Mouse (Mus musculus): ENCODE results near the gene Scaf4. TPM values are rescaled to one million over a fixed set of nuclear protein-coding genes. Genes with fewer than 3 reads are reported as not detected.
"Not testable (repeated sequence)": the region's sequence is repeated elsewhere in the genome, so short reads cannot be mapped to it uniquely, and the experiment has no call there.

Scaf4 gene
- total RNA-seq, 2 experiments from 2014 or later = 31.0 to 85.9 TPM

DNA sequence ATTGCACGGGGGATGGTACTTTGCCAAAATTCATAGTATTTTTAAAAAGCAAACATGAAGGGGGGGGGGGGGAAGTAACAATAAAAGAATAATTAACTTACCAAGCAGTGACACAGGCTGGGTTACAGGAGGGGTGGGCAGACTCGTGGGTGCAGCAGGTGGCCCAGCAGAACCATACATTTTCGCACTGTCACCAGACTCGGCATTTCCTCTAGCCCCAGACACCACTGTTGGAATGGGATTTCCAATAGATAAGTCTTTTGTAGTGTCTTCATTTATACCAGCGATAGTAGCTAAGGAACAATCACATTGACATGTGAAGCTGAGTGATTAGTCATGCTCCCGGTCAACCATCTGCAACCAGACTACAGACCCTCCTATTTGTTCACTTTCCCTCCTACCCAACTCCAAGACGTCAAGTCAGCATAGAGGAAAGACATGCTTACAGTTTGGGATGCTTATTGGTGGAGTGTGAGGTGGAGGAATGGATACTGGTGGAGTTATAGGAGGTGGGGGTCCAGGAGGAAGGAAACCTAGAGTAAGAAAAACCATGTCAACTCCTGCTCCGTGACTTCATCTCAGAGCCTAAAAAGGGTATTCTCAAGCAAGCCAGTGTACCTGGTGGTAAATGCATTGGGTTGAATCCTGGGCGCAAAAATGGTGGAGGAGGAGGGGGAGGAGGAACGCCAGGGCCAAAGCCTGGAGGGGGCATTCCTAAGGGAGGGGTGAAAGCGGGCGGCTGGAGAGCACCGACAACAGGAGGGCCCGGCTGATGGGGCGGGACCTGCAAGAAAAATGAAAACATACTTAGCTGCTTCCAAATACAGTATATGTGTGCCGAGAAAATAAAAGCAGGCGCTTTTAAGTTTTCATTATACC is 41.6 kb downstream of the Scaf4 start:
- no peak for ATAC-seq (replicated peaks; ENCODE audit: low FRiP score, poor library complexity, severe bottlenecking)

DNA sequence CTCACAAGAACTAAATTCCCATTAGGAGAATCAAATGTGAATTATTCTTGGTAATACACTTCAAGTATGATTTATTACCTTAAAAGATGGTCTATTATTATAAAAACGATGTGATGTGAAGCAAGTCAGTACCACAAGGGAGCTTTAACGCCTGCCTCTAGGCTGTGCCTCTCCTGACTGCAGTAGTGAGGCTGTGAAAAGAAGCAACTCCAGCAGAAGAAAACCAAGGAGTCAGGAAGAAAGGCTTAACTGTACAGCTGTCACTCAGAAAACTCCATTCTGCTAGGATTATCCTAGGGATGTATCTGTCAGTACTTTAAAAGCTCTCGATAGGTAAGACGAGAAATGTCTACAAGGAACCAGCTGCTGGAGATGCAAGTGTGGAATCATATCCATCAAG is 42.4 kb downstream of the Scaf4 start:
- no peak for ATAC-seq (replicated peaks; ENCODE audit: low FRiP score, poor library complexity, severe bottlenecking)

DNA sequence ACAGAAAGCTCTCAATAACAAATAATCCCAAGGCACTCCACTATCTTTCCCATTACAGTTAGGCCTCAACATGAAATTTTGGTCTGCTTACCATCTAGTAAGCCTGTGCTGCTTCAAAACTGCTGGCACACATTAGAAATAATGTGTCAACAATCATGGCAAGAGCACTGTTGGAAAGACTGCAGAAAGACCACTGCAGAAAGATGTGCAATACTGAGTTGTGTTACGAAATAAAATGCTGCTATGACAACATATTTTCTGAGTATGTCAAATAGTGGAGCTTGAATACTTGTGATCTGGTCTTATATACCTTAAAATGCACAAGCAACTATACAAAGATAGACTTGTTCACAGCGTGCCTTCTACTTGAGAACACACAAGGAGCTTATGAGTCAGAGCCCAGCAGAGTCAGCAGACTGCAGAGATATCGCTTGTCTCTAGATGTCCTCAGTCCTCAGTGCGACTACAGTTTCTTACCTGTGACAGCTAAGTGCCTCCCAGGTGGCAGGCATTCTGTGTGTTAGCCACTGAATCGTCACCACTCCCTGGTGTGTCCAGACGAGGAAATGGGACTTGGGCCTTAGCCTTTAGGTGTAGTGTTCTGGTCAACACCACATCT is 45.1 kb downstream of the Scaf4 start:
- ATAC-seq (replicated peaks; ENCODE audit: low FRiP score, poor library complexity, severe bottlenecking) = no peak

DNA sequence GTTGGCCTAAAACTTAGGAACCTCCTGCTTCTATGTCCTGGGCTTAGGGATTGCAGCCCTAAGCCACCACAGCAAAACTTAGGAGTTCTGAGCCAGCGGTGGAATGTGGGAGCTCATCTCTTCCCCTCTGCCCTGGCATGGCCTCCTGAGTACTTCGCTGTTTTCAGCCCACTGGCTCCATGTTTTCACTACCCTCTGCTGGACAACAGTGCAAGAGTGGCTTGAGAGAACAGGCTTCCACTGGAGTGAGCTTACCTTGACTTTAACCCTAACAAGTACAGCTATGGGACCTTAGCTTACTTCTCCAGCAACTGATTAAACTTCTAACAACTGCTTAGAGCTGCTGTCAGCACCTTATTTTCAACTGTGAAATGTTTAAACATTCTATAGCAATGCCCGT is 49.1 kb downstream of the Scaf4 start:
- no peak for ATAC-seq (replicated peaks; ENCODE audit: low FRiP score, poor library complexity, severe bottlenecking)

DNA sequence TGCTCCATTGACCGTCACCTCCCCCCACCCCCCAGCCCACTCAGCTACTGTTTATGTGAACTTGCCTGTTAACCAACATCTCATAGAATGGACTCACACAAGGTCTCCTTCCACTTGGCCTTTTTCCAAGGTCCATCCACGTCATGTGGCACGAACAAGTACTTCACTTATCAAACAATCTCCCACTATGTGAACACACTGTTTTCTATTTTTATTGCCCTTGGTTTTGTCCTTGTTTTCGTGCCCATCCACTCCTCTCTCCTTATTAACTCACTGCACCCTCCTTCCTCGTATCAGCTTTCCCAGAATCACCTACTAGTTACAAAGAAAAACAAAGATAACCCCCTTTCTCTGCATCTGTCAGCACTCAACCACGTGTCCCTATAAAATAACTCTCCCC is 49.7 kb downstream of the Scaf4 start:
- no peak for ATAC-seq (replicated peaks; ENCODE audit: low FRiP score, poor library complexity, severe bottlenecking)

DNA sequence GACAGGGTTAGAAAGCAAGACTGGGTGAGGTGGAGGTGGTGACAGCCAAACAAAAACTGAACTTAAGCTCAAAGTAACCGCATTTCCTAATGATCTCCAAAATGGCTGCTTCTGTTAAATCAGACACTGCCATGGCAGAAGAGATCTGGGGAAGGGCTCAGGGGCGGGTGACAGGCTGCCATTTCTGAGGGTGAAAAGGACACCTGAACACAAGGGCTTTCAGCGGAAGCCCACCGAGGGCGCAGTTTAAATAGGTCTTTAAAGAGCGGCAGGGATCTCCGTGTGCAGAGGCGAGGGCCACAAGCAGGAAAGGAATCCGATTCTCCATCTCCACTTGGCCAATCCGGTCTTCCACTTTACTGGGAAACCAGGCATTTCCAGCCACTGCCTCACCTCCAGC is 50.6 kb downstream of the Scaf4 start:
- ATAC-seq (replicated peaks; ENCODE audit: low FRiP score, poor library complexity, severe bottlenecking) = no peak

DNA sequence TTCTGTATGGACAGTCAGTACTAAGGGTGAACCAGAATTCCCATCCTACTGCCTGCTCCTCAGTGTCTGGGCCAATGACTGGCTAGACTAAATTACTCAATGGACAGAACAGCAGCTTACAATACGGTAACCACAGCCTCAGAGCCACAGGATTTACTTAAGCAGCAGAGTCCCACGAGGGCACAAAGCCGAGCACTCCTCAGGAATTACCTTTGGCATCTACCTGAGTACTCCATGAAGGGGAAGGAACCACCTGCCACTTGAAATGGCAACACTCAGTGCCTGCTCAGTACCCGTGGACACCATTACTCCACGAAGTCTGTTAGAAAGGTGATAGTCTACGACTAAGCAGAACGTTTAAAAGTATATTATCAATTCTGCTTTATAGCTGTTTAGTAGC is 53.0 kb downstream of the Scaf4 start:
- no peak for ATAC-seq (replicated peaks; ENCODE audit: low FRiP score, poor library complexity, severe bottlenecking)

DNA sequence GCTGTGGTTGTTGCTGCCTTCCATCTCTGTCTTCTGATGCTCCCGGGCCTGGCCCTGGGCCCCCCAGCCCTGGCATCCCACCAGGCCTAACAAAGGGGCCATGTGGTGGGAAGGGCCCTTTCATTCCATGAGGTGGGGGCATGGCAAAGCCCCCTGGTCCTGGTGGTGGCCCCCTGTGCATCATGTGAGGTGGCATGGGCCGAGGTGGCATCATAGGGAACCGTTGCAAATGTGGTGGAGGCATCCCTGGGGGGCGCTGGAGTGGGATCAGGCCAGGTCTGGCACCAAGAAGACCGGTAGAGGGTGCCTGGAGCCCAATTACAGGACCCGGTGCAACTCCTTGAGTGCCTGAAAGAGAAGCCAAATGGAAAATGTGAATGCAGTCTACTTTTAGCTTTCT is 54.4 kb downstream of the Scaf4 start:
- no peak for ATAC-seq (replicated peaks; ENCODE audit: low FRiP score, poor library complexity, severe bottlenecking)

DNA sequence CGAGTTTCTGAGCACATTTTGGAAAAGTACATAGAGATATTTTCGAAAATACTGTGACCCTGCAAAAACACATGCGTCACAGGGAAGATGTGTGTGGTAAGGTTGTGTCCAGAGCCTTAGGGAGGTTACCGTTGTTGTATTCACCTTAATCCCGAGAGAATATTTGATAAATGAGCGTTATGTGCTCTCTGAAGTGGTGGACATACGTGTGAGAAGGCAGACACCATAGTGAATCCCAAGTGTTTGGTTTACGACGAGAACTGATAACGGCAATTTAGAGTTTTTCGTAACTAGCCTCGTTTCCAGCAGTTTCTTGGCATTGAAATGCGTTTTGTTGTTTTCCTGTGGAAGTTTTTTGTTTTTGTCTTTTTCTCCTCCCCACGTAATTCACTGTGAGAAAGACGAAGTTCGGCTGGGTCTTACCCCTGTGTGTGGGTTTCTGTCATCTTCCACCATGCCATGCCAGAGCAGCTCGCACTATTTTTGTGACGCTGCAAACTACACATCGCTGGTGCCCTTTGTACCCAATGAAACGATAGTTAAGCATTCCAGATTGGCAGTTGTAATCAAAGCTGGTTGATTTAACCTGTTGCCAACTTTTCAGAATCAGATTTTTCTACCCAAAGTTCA is 62.7 kb downstream of the Scaf4 start:
- peak; percentile 21; the same call in 1 of the 2 replicates for ATAC-seq (replicated peaks; ENCODE audit: low FRiP score, poor library complexity, severe bottlenecking)

DNA sequence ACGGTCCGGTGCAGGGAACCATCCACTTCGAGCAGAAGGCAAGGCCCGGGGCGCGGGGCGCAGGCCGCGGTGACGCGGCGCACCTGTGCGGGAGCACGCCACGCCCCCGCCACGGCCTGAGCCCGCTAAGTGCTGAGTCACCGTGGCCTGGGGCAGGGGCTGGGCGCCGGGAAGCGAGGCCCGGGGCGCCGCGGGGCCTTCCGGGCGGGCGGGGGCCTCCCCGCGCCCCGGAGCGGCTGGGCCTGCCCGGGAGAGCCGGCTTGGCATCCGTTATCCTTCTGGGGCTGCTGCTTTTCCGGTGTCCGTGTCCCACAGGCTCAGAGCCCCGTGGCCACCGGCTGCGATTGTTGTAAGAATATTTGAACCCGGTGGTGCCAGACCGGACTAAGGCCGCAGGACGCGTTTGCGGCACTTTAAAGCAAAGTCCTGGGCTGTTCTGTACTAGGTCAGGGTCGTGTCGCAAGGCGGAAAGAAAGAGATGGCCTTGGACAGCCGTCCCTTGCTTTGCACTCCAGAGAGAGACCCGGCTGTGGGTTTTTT is 63.3 kb downstream of the Scaf4 start:
- peak; percentile 67 for ATAC-seq (replicated peaks; ENCODE audit: low FRiP score, poor library complexity, severe bottlenecking)

DNA sequence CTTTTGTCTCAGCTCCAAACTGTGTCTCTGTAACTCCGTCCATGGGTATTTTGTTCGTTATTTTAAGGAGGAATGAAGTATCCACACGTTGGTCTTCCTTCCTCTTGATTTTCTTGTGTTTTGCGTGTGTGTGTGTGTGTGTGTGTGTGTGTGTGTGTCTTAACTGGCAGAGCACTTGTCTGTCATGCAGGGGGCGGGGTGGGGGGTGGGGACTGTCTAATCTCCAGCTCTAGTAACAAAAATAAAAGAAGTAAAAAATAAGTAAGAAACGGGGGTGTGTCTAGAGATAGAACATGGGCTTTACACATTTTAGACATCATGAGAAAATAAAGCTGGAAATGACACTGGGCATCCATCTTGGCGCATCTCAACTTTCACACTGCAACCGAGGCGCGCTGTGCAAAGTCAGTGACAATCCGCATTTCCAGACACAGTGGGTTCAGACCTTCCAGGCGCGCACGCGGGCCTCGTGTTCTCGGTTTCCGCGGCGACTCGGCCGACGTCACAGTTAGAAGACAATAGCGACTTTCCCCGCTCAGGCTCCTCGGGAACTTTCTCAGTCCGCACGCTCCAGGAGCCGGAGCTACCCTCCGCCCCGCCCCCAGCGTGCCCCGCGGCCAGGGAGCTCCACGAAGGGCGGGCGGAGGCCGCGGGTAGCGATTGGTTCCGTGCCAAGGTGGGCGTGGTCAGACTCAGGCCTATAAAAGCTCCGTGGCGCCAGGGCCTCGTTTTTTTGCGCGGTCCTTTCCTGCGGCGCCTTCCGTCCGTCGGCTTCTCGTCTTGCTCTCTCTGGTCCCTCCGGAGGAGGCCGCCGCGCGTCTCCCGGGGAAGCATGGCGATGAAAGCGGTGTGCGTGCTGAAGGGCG is 64.0 kb downstream of the Scaf4 start, which contains the start of gene Sod1:
TSS of gene Sod1 (plus strand) at position 729 of the 866 bp plus-strand sequence.
- peak; percentile 93 for ATAC-seq (replicated peaks; ENCODE audit: low FRiP score, poor library complexity, severe bottlenecking)

DNA sequence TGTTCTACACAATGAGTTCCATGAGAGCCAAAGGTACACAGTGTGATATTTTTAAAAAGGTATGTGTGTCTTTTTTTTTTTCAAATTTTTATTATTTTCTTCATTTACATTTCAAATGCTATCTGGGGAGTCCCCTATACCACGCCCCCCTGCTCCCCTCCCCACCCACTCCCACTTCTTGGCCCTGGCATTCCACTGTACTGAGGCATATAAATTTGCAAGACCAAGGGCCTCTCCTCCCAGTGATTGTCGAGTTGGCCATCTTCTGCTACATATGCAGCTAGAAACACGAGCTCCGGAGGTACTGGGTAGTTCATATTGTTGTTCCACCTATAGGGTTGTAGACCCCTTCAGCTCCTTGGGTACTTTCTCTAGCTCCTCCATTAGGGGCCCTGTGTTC is 64.9 kb downstream of the Scaf4 start:
- not testable (repeated sequence) for ATAC-seq (replicated peaks; ENCODE audit: low FRiP score, poor library complexity, severe bottlenecking)

DNA sequence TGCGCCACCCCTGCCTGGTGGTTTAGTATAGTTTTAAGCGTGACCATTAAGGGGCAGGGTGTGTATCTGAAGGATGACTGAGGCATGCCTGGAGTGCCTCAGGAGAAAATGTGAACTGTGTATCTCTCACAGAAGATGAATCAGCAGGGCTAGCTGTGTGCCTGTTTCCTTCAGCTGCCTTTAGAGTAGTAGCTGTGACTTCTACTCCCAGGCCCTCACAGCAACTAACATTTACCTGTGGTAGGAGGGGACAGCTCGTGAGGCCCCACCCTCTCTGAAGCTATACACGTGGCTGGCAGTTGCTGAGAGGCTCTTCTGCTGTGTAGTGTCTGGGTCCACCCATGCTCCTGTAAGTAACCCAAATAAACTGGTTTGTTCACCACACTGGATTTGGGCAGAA is 66.4 kb downstream of the Scaf4 start:
- no peak for ATAC-seq (replicated peaks; ENCODE audit: low FRiP score, poor library complexity, severe bottlenecking)

DNA sequence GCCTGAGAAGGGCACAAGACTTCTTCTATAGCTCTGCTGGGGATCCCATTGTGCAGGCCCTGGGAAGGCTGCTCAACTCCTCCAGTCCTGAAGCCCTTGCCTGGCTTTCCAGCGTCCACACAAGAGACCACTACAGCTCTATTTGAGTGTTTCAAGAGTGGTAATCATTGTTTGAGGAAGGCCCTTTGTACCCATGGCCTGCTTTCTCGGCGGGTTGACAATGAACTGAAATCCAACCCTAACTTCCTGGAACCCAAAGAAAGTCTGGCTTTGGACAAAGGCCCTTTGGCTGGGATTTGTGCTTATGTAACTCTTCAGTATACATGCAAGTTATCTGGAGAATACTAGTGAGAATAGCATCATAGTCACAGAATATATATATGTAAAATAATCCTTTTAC is 66.9 kb downstream of the Scaf4 start:
- ATAC-seq (replicated peaks; ENCODE audit: low FRiP score, poor library complexity, severe bottlenecking) = no peak

DNA sequence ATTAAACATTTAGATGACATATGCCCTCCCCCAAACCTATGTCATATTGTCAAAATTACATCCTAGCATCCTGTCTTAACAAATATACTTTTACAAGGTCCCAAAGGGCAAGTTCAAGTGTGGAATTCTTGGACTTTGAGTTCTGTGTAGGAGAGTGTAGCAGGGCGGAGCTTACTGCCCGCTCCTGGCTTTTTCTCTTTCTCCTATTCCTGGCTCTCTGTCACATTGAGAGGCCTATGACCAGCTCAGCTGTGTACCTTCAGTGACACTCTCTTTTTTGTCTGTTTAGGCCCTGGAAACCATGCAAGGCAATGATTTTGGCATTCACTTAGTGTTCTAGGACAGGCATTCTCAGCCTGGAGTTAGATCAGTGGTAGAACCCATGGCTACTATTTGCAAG is 67.9 kb downstream of the Scaf4 start:
- no peak for ATAC-seq (replicated peaks; ENCODE audit: low FRiP score, poor library complexity, severe bottlenecking)

DNA sequence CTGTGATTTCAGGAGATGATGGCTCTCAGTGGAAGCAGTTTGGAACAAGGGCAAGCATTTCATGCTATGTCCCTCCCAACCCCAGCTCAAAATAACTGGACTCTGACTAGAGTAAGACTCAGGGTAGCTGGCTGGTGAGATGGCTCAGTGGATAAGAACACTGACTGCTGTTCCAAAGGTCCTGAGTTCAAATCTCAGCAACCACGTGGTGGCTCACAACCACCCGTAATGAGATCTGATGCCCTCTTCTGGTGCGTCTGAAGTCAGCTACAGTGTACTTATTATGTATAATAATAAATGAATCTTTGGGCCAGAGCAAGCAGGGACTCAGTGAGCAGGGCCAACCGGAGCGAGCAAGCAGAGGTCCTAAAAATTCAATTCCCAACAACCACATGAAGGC is 68.4 kb downstream of the Scaf4 start:
- not testable (repeated sequence) for ATAC-seq (replicated peaks; ENCODE audit: low FRiP score, poor library complexity, severe bottlenecking)

DNA sequence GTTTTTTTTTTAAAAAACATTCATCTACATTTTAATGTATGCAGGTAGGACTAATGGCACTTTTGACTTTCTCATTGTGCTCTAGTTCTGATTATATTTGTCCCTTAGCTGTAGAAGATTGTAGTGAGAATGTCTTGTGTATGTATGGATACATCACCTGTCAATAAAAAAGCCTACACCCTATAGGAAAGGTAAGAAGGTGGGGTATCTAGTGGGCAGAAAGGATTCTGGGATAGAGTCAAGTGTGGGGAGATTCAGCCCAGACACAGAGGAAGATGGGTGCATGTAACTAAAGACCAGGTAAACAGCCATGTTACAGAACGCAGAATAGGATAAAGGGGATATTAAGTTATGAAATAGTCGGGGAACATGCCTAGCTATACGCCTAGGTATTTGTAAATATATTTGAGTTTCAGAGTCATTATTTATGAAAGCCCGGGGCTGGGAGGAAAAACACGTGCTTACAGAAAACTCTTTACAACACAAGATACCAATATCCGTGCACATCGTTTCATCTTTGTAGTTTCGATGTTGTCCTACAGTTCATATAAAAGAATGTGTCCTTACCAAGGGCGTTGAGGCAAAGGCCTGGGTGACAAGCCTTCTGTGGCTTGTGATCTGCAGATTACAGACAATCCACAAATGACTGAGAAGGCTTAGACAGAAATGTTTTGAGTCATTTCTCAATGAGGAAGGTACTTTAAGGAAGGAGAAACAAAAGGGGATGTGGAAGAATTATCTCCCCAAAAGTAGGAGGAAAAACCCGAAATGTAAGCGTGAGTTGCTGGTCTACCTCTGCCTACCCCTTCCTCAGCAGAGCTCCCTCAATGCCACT is 69.4 kb downstream of the Scaf4 start:
- ATAC-seq (replicated peaks; ENCODE audit: low FRiP score, poor library complexity, severe bottlenecking) = no peak

DNA sequence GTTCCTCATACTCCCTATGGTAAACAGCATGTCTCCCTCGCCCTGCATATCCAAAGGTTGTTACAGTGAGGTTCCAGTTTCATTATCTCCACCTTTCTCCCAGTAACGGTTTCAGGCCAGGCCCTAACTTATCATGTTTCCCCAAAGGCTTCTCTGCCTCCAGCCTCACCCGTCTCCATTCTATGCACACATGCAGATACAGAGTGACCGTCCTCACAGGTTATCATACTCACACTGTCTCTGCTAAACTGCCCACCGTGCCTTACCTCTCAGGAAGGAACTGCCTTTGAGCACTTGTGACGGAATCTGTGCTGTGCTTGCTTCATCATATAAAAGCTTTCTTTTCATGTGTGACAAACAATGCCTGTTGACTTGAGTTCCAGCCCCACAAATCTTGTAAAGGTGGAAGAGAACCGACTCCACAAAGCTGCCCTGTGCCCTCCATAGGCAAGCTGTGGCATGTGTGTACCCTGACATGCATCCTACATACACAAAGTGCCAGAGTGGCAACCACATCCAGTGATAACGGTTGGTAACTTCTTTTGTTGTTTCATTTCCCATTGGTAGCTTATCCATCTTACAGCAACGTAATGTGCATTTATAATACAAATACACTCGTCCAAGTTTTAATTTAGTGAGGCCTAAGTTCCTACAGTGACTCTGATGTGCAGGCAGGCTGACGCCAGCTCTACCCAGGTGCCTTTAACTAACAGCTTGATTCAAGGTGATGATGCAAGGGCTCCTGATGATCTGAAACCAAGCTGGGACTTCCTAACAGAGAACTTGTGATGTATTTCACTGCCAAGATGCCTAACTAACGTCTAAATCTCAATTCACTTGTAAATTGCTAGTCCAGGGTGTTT is 70.6 kb downstream of the Scaf4 start:
- peak; percentile 93 for ATAC-seq (replicated peaks; ENCODE audit: low FRiP score, poor library complexity, severe bottlenecking)

Measured in erythroid progenitor cell, adult 5-6 weeks (primary cell).